Mouse (Mus musculus): Measurements from ENCODE around the gene Btf3.

- TF ChIP-seq POLR2A (IDR thresholded peaks at IDR 0.05; ENCODE audit: borderline replicate concordance, extremely low read depth, low read depth, low read length) (no peak), CTCF (IDR thresholded peaks at IDR 0.05; ENCODE audit: insufficient read depth, low read length) (no peak)
Observed at GRCm38 (mm10) chr13:98361161-98361560, 44.4 kb upstream of the Btf3 start.
